ENCODE assay signal across 8 mouse cellular contexts in the genomic region with DNA sequence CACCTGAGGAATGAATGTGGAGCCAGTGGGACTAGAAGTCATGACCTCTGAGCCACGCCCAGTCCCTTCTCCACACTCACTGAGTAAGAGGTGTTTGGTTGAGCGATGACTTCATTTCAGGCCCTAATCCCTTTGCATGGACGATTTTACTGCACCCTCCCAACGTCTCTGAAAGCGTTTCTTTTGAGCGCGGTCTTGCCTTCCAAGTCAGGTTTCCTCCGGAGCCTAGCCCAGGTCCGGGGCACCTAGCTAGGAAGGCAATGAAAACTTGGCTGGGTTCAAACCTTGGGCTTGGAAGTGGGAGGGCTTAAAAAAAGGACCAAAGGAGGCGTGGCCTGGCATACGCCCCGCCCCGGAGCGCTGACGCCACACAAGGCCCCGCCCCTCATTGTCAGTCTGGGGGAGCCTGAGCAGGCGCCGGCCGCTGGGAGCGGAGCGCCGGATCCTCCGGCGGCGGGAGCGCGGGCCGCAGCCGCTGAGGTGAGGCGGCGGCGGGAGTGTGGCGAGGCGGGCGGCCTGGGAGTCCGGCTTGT. TPM values are rescaled to one million over a fixed set of nuclear protein-coding genes. Genes with fewer than 3 reads are reported as not detected.
DNase-seq lines count a peak whose midpoint lies in the region; ATAC-seq lines count a peak whose summit lies in the region.

Luzp1 (plus strand) TSS at position 391 of the 533 bp plus-strand sequence.

- peaks cover 10% of the 10 kb centered on the region for H3K4me1 ChIP-seq in hindbrain, embryonic 14.5 days (replicated peaks; ENCODE audit: control insufficient read depth, insufficient read depth, low read length)

- H3K27ac ChIP-seq in hindbrain, embryonic 14.5 days = peak within 1 kb of the TSS; percentile 95

- DNase-seq in R1 (ENCODE audit: low read depth, low spot score) = peak; percentile 95
- peak; percentile 98 for DNase-seq in cerebellum, postnatal 25 days
- DNase-seq in frontal cortex, postnatal 25 days (ENCODE audit: low spot score in 2 of 2) = peak; percentile 89 to 93
- DNase-seq in hindbrain, embryonic 14.5 days (ENCODE audit: low spot score) = peak; percentile 90
- peak; percentile 94 to 96 for DNase-seq in layer of hippocampus, postnatal 36 days
- peak; percentile 96 for DNase-seq in lung, postnatal 36 days
- peak; percentile 94 for DNase-seq in retina, postnatal 1 day
- DNase-seq in urinary bladder, adult 18-20 months (ENCODE audit: low spot score in 2 of 2) = peak; percentile 90 to 92

- peak; percentile 91 for ATAC-seq in hindbrain, embryonic 14.5 days (ENCODE audit: low FRiP score)

- H3K36me3 ChIP-seq in hindbrain, embryonic 14.5 days (replicated peaks; ENCODE audit: control insufficient read depth, insufficient read depth) = no peaks in the 10 kb centered on the region

- WGBS in hindbrain, embryonic 14.5 days = 2% methylated on average over 35 of the region's 36 CpGs

- peak within 1 kb of the TSS; percentile 91 for H3K4me3 ChIP-seq in hindbrain, embryonic 14.5 days (replicated peaks; ENCODE audit: low read length)

- peak within 1 kb of the TSS; percentile 79 for H3K9ac ChIP-seq in hindbrain, embryonic 14.5 days

- H3K27me3 ChIP-seq in hindbrain, embryonic 14.5 days (ENCODE audit: control insufficient read depth, insufficient read depth, low read length) = peaks cover 2% of the 10 kb centered on the region

- no peaks in the 10 kb centered on the region for H3K9me3 ChIP-seq in hindbrain, embryonic 14.5 days (ENCODE audit: control insufficient read depth, low read length)

- H3K4me2 ChIP-seq in hindbrain, embryonic 14.5 days (replicated peaks) = peak within 1 kb of the TSS; percentile 65

RNA-seq across cellular contexts. Expression of gene Luzp1, which starts in this region (rescaled TPM):
- polyA plus RNA-seq in hindbrain, embryonic 14.5 days (2014; fragmentation: Nextera tagmentation; extraction: Ambion mirVana) = 48.6 and 56.8 TPM in 2 replicates
- total RNA-seq in layer of hippocampus, postnatal 36 days (2021) = 100 to 1,000 TPM in 1 of 2 experiments, 10 to 100 TPM in 1; 95.2 to 111 TPM

Comparison
In these comparisons a context has a peak if more than half of its experiments do, and no peak if none do; other contexts are left out.
1. Peak in every context shown above with its lines: DNase-seq, ATAC-seq, H3K4me3 ChIP-seq and H3K27ac ChIP-seq.